Mouse (Mus musculus) hindbrain, embryonic 15.5 days (tissue): ENCODE measurements around the gene Enpp1. TPM values are rescaled to one million over a fixed set of nuclear protein-coding genes. Genes with fewer than 3 reads are reported as not detected.

ENCODE experiments used
- ATAC-seq: fragments of 200-750 bp; cut with Nextera tagmentation; 2 replicates; pipeline ENCODE4 v1.8.0; 2017; ENCODE audit warnings: low read depth, moderate number of reproducible peaks, moderate TSS enrichment; ENCODE audit not compliant: low FRiP score
- H3K27ac ChIP-seq: fragments of 300-500 bp; sonication (generic); replicated peaks from 2 replicates; pipeline ENCODE4 v1.5.1; 2015; ENCODE audit warnings: mild to moderate bottlenecking, inconsistent platforms
- H3K27me3 ChIP-seq: fragments of 300-500 bp; sonication (generic); 2 replicates; pipeline ENCODE4 v1.6.1; 2015; ENCODE audit warnings: control low read depth, inconsistent platforms
- H3K36me3 ChIP-seq: fragments of 300-500 bp; sonication (generic); 2 replicates; pipeline ENCODE4 v1.6.1; 2015; ENCODE audit warnings: control low read depth, inconsistent platforms
- H3K4me1 ChIP-seq: fragments of 300-500 bp; sonication (generic); replicated peaks from 2 replicates; pipeline ENCODE4 v1.6.1; 2015; ENCODE audit warnings: control low read depth, inconsistent platforms
- H3K4me2 ChIP-seq: fragments of 300-500 bp; sonication (generic); 2 replicates; pipeline ENCODE4 v1.6.1; 2015; ENCODE audit warnings: moderate library complexity, mild to moderate bottlenecking, inconsistent platforms
- H3K4me3 ChIP-seq: fragments of 300-500 bp; sonication (generic); 2 replicates; pipeline ENCODE4 v1.5.1; 2015; ENCODE audit warnings: mild to moderate bottlenecking, inconsistent platforms
- H3K9ac ChIP-seq: fragments of 300-500 bp; sonication (generic); 2 replicates; pipeline ENCODE4 v1.6.1; 2015; ENCODE audit warnings: inconsistent platforms
- H3K9me3 ChIP-seq: fragments of 300-500 bp; sonication (generic); 2 replicates; pipeline ENCODE4 v1.6.1; 2016; ENCODE audit warnings: control low read depth, inconsistent platforms
- WGBS: fragments of 180-500 bp; shearing (Covaris S2); methylation state at CpG from one replicate; pipeline ENCODE4 v1.1.7; 2015; 5-methylcytosine and 5-hydroxymethylcytosine counted together
- polyA plus RNA-seq: library from polyadenylated mRNA; unstranded; fragments of >200 nt; fragmentation: Nextera tagmentation; extraction: Ambion mirVana; gene quantifications from 2 replicates; pipeline ENCODE4 v1.2.1, GENCODE M21; 2015

Enpp1 gene
- polyA plus RNA-seq, 1 experiment from 2014 or later: 4.1 TPM

DNA sequence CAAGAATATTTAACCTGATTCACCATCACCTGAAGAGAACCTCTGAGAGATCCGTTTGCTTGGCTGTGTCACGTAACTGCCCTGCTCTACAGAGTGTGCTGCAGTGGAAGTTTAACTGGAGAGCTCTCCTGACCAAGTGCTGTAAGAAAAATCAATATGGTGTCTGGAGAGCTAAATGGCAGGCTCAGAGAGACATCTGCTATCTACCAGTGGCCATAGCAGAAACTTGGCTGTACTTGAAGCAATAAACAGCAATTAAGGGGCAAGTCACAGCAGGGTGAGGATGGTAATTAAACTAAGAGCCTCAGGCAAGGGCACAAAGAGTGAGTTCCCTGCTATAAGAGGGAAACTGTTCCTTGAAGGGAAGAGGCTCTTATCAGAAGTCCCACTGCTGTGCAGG, 9.3 kb downstream of the Enpp1 start:
- peak; percentile 59 for ATAC-seq

GRCm38 (mm10) chr10:24698131-24698775, 13.7 kb downstream of the Enpp1 start:
- WGBS: 82% methylated on average over 6 of the region's 6 CpGs
- H3K4me2 ChIP-seq: no peak overlapping the region
- no peak overlapping the region for H3K9ac ChIP-seq
- H3K4me3 ChIP-seq: no peak overlapping the region
- no peaks in the 10 kb centered on the region for H3K9me3 ChIP-seq
- no peak for ATAC-seq
- no peaks in the 10 kb centered on the region for H3K4me1 ChIP-seq
- no peaks in the 10 kb centered on the region for H3K27me3 ChIP-seq
- H3K36me3 ChIP-seq: no peaks in the 10 kb centered on the region
- H3K27ac ChIP-seq: no peak overlapping the region

More for the DNA sequence above, 9.3 kb downstream of the Enpp1 start:
- Histone ChIP-seq H3K27ac (no peak overlapping the region), H3K9me3 (no peaks in the 10 kb centered on the region), H3K36me3 (no peaks in the 10 kb centered on the region), H3K9ac (no peak overlapping the region), H3K27me3 (no peaks in the 10 kb centered on the region), H3K4me2 (no peak overlapping the region), H3K4me1 (no peaks in the 10 kb centered on the region), H3K4me3 (no peak overlapping the region)
- WGBS: 76% methylated on average over 2 of the region's 2 CpGs

GRCm38 (mm10) chr10:24696761-24697160, 15.2 kb downstream of the Enpp1 start:
- no peak overlapping the region for H3K4me2 ChIP-seq
- no peaks in the 10 kb centered on the region for H3K36me3 ChIP-seq
- H3K27me3 ChIP-seq: no peaks in the 10 kb centered on the region
- no peaks in the 10 kb centered on the region for H3K4me1 ChIP-seq
- no peak overlapping the region for H3K27ac ChIP-seq
- H3K9me3 ChIP-seq: no peaks in the 10 kb centered on the region
- no peak for ATAC-seq
- WGBS: 86% methylated on average over 3 of the region's 3 CpGs
- no peak overlapping the region for H3K9ac ChIP-seq
- no peak overlapping the region for H3K4me3 ChIP-seq

- 76% methylated on average over 5 of the region's 5 CpGs for WGBS
- Histone ChIP-seq H3K9ac (no peak overlapping the region), H3K4me2 (no peak overlapping the region), H3K4me1 (no peaks in the 10 kb centered on the region), H3K27ac (no peak overlapping the region), H3K36me3 (no peaks in the 10 kb centered on the region), H3K9me3 (no peaks in the 10 kb centered on the region), H3K4me3 (no peak overlapping the region), H3K27me3 (no peaks in the 10 kb centered on the region)
- no peak for ATAC-seq
Measured at GRCm38 (mm10) chr10:24695786-24696185, 16.2 kb downstream of the Enpp1 start.

GRCm38 (mm10) chr10:24682518-24683104, 29.3 kb downstream of the Enpp1 start:
- no peaks in the 10 kb centered on the region for H3K4me1 ChIP-seq
- no peak overlapping the region for H3K9ac ChIP-seq
- 75% methylated on average over 7 of the region's 7 CpGs for WGBS
- no peaks in the 10 kb centered on the region for H3K9me3 ChIP-seq
- H3K27ac ChIP-seq: no peak overlapping the region
- H3K27me3 ChIP-seq: no peaks in the 10 kb centered on the region
- H3K4me3 ChIP-seq: no peak overlapping the region
- H3K36me3 ChIP-seq: no peaks in the 10 kb centered on the region
- ATAC-seq: peak; percentile 56; the same call in 1 of the 2 replicates
- no peak overlapping the region for H3K4me2 ChIP-seq

DNA sequence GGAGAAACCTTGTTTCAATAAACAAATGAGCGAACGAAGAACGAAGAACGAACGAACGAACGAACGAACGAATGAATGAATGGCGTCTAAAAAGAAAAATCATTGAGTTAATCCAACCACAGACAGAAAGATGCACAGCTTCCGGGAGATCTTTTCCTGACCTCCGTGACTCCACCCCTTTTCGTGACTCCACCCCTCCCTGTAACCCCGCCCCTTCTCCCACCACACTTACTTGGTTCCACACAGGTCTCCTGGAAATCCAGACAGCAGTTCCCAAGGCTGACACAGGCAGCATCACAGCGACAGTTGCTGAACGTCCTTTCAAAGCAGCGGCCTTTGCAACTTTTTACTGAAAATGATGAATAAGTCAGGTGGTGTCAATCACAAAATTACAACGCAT, 34.3 kb downstream of the Enpp1 start:
- H3K4me3 ChIP-seq: no peak overlapping the region
- no peaks in the 10 kb centered on the region for H3K36me3 ChIP-seq
- H3K9ac ChIP-seq: no peak overlapping the region
- H3K4me2 ChIP-seq: no peak overlapping the region
- H3K27ac ChIP-seq: no peak overlapping the region
- H3K27me3 ChIP-seq: no peaks in the 10 kb centered on the region
- H3K9me3 ChIP-seq: no peaks in the 10 kb centered on the region
- H3K4me1 ChIP-seq: no peaks in the 10 kb centered on the region
- 94% methylated on average over 18 of the region's 18 CpGs for WGBS
- ATAC-seq: no peak

GRCm38 (mm10) chr10:24674261-24674660, 37.7 kb downstream of the Enpp1 start:
- Histone ChIP-seq H3K36me3 (no peaks in the 10 kb centered on the region), H3K27ac (no peak overlapping the region), H3K4me1 (no peaks in the 10 kb centered on the region), H3K9me3 (no peaks in the 10 kb centered on the region), H3K4me2 (no peak overlapping the region), H3K9ac (no peak overlapping the region), H3K27me3 (no peaks in the 10 kb centered on the region), H3K4me3 (no peak overlapping the region)
- no peak for ATAC-seq
- 95% methylated on average over 6 of the region's 6 CpGs for WGBS

DNA sequence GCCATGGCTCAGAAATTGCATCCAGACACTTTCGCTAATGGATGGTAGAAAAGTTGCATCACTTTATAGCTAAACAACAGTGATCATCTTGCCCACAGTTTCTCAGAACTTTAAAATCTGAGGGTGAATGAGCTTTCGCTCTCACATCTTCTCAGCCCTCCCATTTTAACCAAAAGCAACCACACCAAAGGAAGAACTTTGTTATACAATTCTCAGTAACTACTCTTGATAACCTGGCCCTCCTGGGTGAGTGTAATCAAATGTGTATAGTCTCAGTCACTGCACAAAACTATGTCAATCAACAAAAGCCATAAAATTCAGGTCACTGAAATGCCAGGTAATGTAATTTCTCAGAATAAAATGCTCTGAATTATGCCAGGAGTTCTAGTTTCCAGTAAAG, 39.0 kb downstream of the Enpp1 start:
- no peak overlapping the region for H3K4me3 ChIP-seq
- WGBS: 99% methylated on average over 2 of the region's 2 CpGs
- no peak overlapping the region for H3K4me2 ChIP-seq
- H3K9me3 ChIP-seq: no peaks in the 10 kb centered on the region
- no peak overlapping the region for H3K9ac ChIP-seq
- H3K27me3 ChIP-seq: no peaks in the 10 kb centered on the region
- H3K4me1 ChIP-seq: no peaks in the 10 kb centered on the region
- no peak overlapping the region for H3K27ac ChIP-seq
- ATAC-seq: no peak
- H3K36me3 ChIP-seq: no peaks in the 10 kb centered on the region

GRCm38 (mm10) chr10:24670548-24670947, 41.4 kb downstream of the Enpp1 start:
- Histone ChIP-seq H3K9ac (no peak overlapping the region), H3K4me2 (no peak overlapping the region), H3K27ac (no peak overlapping the region), H3K4me3 (no peak overlapping the region), H3K9me3 (no peaks in the 10 kb centered on the region), H3K27me3 (no peaks in the 10 kb centered on the region), H3K36me3 (no peaks in the 10 kb centered on the region), H3K4me1 (no peaks in the 10 kb centered on the region)
- ATAC-seq: no peak
- 94% methylated on average over 6 of the region's 6 CpGs for WGBS

- Histone ChIP-seq H3K4me3 (no peak overlapping the region), H3K4me2 (no peak overlapping the region), H3K9me3 (no peaks in the 10 kb centered on the region), H3K27me3 (no peaks in the 10 kb centered on the region), H3K27ac (no peak overlapping the region), H3K36me3 (no peaks in the 10 kb centered on the region), H3K4me1 (no peaks in the 10 kb centered on the region), H3K9ac (no peak overlapping the region)
- no peak for ATAC-seq
- 91% methylated on average over 11 of the region's 11 CpGs for WGBS
Measured at GRCm38 (mm10) chr10:24650990-24651569, 60.9 kb downstream of the Enpp1 start.

- H3K36me3 ChIP-seq: no peaks in the 10 kb centered on the region
- H3K4me3 ChIP-seq: no peak overlapping the region
- ATAC-seq: no peak
- WGBS: 90% methylated on average over 6 of the region's 6 CpGs
- no peaks in the 10 kb centered on the region for H3K27me3 ChIP-seq
- H3K4me1 ChIP-seq: no peaks in the 10 kb centered on the region
- no peak overlapping the region for H3K4me2 ChIP-seq
- no peak overlapping the region for H3K27ac ChIP-seq
- H3K9me3 ChIP-seq: no peaks in the 10 kb centered on the region
- H3K9ac ChIP-seq: no peak overlapping the region
Measured at GRCm38 (mm10) chr10:24647996-24648738, 63.8 kb downstream of the Enpp1 start.

DNA sequence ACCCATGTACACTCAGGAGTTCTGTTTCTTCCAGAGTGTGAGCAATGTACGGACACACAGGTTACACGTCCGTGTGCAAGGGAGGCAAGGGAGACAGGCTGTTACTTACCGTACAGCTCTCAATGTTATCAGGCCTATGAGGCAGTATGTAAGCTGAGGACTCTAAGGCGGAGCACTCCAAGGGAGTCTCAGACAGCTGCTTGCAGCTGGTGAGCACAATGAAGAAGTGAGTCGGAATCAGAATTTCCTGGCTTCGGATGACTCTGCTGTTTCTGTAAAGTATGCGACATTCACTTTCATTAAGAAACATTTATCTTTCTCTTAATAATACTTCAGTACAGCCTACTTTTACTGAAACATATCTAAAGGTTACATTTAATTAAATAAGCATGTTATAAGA, 66.8 kb downstream of the Enpp1 start:
- no peaks in the 10 kb centered on the region for H3K36me3 ChIP-seq
- no peak overlapping the region for H3K4me2 ChIP-seq
- WGBS: 96% methylated on average over 8 of the region's 8 CpGs
- H3K4me1 ChIP-seq: no peaks in the 10 kb centered on the region
- no peak overlapping the region for H3K9ac ChIP-seq
- no peak overlapping the region for H3K4me3 ChIP-seq
- no peak for ATAC-seq
- H3K27ac ChIP-seq: no peak overlapping the region
- H3K27me3 ChIP-seq: no peaks in the 10 kb centered on the region
- H3K9me3 ChIP-seq: no peaks in the 10 kb centered on the region
